Mouse (Mus musculus): ENCODE measurements around the gene Hdgfl1. TPM values are rescaled to one million over a fixed set of nuclear protein-coding genes. Genes with fewer than 3 reads are reported as not detected.

The Hdgfl1 gene
- total and polyA plus RNA-seq, 2 experiments from 2014 or later = not detected

- Histone ChIP-seq H3K4me2 (ENCODE audit: low read depth, low read length, poor library complexity, severe bottlenecking) (no peak overlapping the region), H3K4me3 (ENCODE audit: low read depth, low read length) (no peak overlapping the region), H3K27me3 (ENCODE audit: insufficient read depth, low read length) (no peaks in the 10 kb centered on the region), H3K27ac (ENCODE audit: low read depth, low read length) (no peak overlapping the region), H3K9me3 (ENCODE audit: low read length) (no peaks in the 10 kb centered on the region), H3K36me3 (ENCODE audit: insufficient read depth, low read length) (no peaks in the 10 kb centered on the region), H3K4me1 (ENCODE audit: insufficient read depth, low read length) (no peaks in the 10 kb centered on the region), H3K9ac (replicated peaks; ENCODE audit: low read length, poor library complexity, severe bottlenecking) (no peak overlapping the region)
- 77% methylated on average over 1 of the region's 1 CpGs for WGBS
- ATAC-seq (ENCODE audit: low FRiP score) (no peak), DNase-seq (ENCODE audit: low spot score) (no peak)
- TF ChIP-seq CTCF (IDR thresholded peaks at IDR 0.05) = no peak
Observed at GRCm38 (mm10) chr13:26720917-26721316, 49.0 kb downstream of the Hdgfl1 start.

- H3K4me2 ChIP-seq (ENCODE audit: low read depth, low read length, poor library complexity, severe bottlenecking) = no peak overlapping the region
- H3K27ac ChIP-seq (ENCODE audit: low read depth, low read length) = no peak overlapping the region
- H3K27me3 ChIP-seq (ENCODE audit: insufficient read depth, low read length) = no peaks in the 10 kb centered on the region
- H3K9ac ChIP-seq (replicated peaks; ENCODE audit: low read length, poor library complexity, severe bottlenecking) = no peak overlapping the region
- DNase-seq (ENCODE audit: low spot score) = no peak
- H3K9me3 ChIP-seq (ENCODE audit: low read length) = no peaks in the 10 kb centered on the region
- H3K4me3 ChIP-seq (ENCODE audit: low read depth, low read length) = no peak overlapping the region
- H3K4me1 ChIP-seq (ENCODE audit: insufficient read depth, low read length) = no peaks in the 10 kb centered on the region
- WGBS = 81% methylated on average over 5 of the region's 5 CpGs
- no peaks in the 10 kb centered on the region for H3K36me3 ChIP-seq (ENCODE audit: insufficient read depth, low read length)
- no peak for TF ChIP-seq CTCF (IDR thresholded peaks at IDR 0.05)
- no peak for ATAC-seq (ENCODE audit: low FRiP score)
Observed at GRCm38 (mm10) chr13:26719146-26719715, 50.7 kb downstream of the Hdgfl1 start.
